Mouse (Mus musculus): ENCODE measurements at regions not wholly inside any gene's neighbourhood (a gene's known extent, or its start where the extent isn't known, plus 50 kb on each side); places are given as distances from the start of the nearest gene placed in this dataset.
A peak's percentile ranks its signal among the peaks of the same experiment; 100 is the strongest.

- DNase-seq (ENCODE audit: low read depth, low spot score): no peak
Measured at GRCm38 (mm10) chr13:91274131-91274530, 50.4 kb upstream of the Atg10 start.

GRCm38 (mm10) chr13:91274615-91275014 is 50.8 kb upstream of the Atg10 start:
- DNase-seq (ENCODE audit: low read depth, low spot score): no peak

GRCm38 (mm10) chr13:91279487-91279886 is 55.7 kb upstream of the Atg10 start:
- no peak for DNase-seq (ENCODE audit: low read depth, low spot score)

GRCm38 (mm10) chr13:91295552-91296170 is 71.9 kb upstream of the Atg10 start:
- DNase-seq (ENCODE audit: low read depth, low spot score): no peak

GRCm38 (mm10) chr13:91296521-91297160 is 72.9 kb upstream of the Atg10 start:
- DNase-seq (ENCODE audit: low read depth, low spot score): peak; percentile 6

GRCm38 (mm10) chr13:91301849-91302248 is 78.1 kb upstream of the Atg10 start:
- no peak for DNase-seq (ENCODE audit: low read depth, low spot score)

- no peak for DNase-seq (ENCODE audit: low read depth, low spot score)
Measured at GRCm38 (mm10) chr13:91305697-91306405, 82.1 kb upstream of the Atg10 start.

- DNase-seq (ENCODE audit: low read depth, low spot score): peak; percentile 45
Measured at GRCm38 (mm10) chr13:91306545-91306944, 82.8 kb upstream of the Atg10 start.

GRCm38 (mm10) chr13:91312905-91313571 is 89.3 kb upstream of the Atg10 start:
- DNase-seq (ENCODE audit: low read depth, low spot score): no peak

GRCm38 (mm10) chr13:91322331-91322730 is 98.6 kb upstream of the Atg10 start:
- DNase-seq (ENCODE audit: low read depth, low spot score): no peak

- no peak for DNase-seq (ENCODE audit: low read depth, low spot score)
Measured at GRCm38 (mm10) chr13:91326834-91327233, 103.1 kb upstream of the Atg10 start.

GRCm38 (mm10) chr13:91334283-91334682 is 110.5 kb upstream of the Atg10 start:
- no peak for DNase-seq (ENCODE audit: low read depth, low spot score)

GRCm38 (mm10) chr13:91344139-91344538 is 115.9 kb upstream of the Ssbp2 start:
- DNase-seq (ENCODE audit: low read depth, low spot score): no peak

- no peak for DNase-seq (ENCODE audit: low read depth, low spot score)
Measured at GRCm38 (mm10) chr13:91348489-91349083, 111.5 kb upstream of the Ssbp2 start.

GRCm38 (mm10) chr13:91352311-91352710 is 107.8 kb upstream of the Ssbp2 start:
- no peak for DNase-seq (ENCODE audit: low read depth, low spot score)

GRCm38 (mm10) chr13:91356516-91356915 is 103.6 kb upstream of the Ssbp2 start:
- DNase-seq (ENCODE audit: low read depth, low spot score): no peak

- DNase-seq (ENCODE audit: low read depth, low spot score): no peak
Measured at GRCm38 (mm10) chr13:91360121-91360520, 100.0 kb upstream of the Ssbp2 start.

- DNase-seq (ENCODE audit: low read depth, low spot score): no peak
Measured at GRCm38 (mm10) chr13:91365270-91365952, 94.7 kb upstream of the Ssbp2 start.

- no peak for DNase-seq (ENCODE audit: low read depth, low spot score)
Measured at GRCm38 (mm10) chr13:91366540-91366939, 93.5 kb upstream of the Ssbp2 start.

- DNase-seq (ENCODE audit: low read depth, low spot score): no peak
Measured at GRCm38 (mm10) chr13:91367896-91368556, 92.1 kb upstream of the Ssbp2 start.

GRCm38 (mm10) chr13:91368664-91369063 is 91.4 kb upstream of the Ssbp2 start:
- DNase-seq (ENCODE audit: low read depth, low spot score): no peak

Measured in A20 (cell line).